Mouse (Mus musculus) lung, postnatal 14 days (tissue): Measurements from ENCODE around the gene Ets2.

ENCODE experiments used
- DNase-seq: peaks from one replicate; pipeline ENCODE4 v3.0.0; 2021

The Ets2 gene

GRCm38 (mm10) chr16:95701802-95702561 lies at the start of gene Ets2:
Gene Ets2 (plus strand): TSS chr16:95702075.
- peak; percentile 94 for DNase-seq

GRCm38 (mm10) chr16:95654204-95654611 lies 47.7 kb upstream of the Ets2 start:
- DNase-seq, result no peak

- no peak for DNase-seq
Observed at GRCm38 (mm10) chr16:95656535-95656934, 45.3 kb upstream of the Ets2 start.

GRCm38 (mm10) chr16:95657187-95657586 lies 44.7 kb upstream of the Ets2 start:
- no peak for DNase-seq

- no peak for DNase-seq
Observed at GRCm38 (mm10) chr16:95657756-95658155, 44.1 kb upstream of the Ets2 start.

GRCm38 (mm10) chr16:95658836-95659430 lies 42.9 kb upstream of the Ets2 start:
- DNase-seq, result peak; percentile 79

- DNase-seq, result peak; percentile 58
Observed at GRCm38 (mm10) chr16:95659461-95659860, 42.4 kb upstream of the Ets2 start.

- no peak for DNase-seq
Observed at GRCm38 (mm10) chr16:95660909-95661308, 41.0 kb upstream of the Ets2 start.

- DNase-seq, result no peak
Observed at GRCm38 (mm10) chr16:95665472-95666131, 36.3 kb upstream of the Ets2 start.

GRCm38 (mm10) chr16:95666288-95666687 lies 35.6 kb upstream of the Ets2 start:
- DNase-seq, result no peak

GRCm38 (mm10) chr16:95667395-95668150 lies 34.3 kb upstream of the Ets2 start:
- DNase-seq, result no peak

- DNase-seq, result no peak
Observed at GRCm38 (mm10) chr16:95668151-95668993, 33.5 kb upstream of the Ets2 start.

GRCm38 (mm10) chr16:95674452-95674921 lies 27.4 kb upstream of the Ets2 start:
- peak; percentile 18 for DNase-seq

GRCm38 (mm10) chr16:95675212-95675611 lies 26.7 kb upstream of the Ets2 start:
- no peak for DNase-seq

GRCm38 (mm10) chr16:95676668-95677067 lies 25.2 kb upstream of the Ets2 start:
- DNase-seq, result no peak

- no peak for DNase-seq
Observed at GRCm38 (mm10) chr16:95682431-95682892, 19.4 kb upstream of the Ets2 start.

- no peak for DNase-seq
Observed at GRCm38 (mm10) chr16:95685807-95686206, 16.1 kb upstream of the Ets2 start.

- DNase-seq, result no peak
Observed at GRCm38 (mm10) chr16:95686246-95686645, 15.6 kb upstream of the Ets2 start.

GRCm38 (mm10) chr16:95686901-95687300 lies 15.0 kb upstream of the Ets2 start:
- no peak for DNase-seq

- no peak for DNase-seq
Observed at GRCm38 (mm10) chr16:95688010-95688409, 13.9 kb upstream of the Ets2 start.

- DNase-seq, result no peak
Observed at GRCm38 (mm10) chr16:95696599-95696998, 5.3 kb upstream of the Ets2 start.

GRCm38 (mm10) chr16:95699721-95700120 lies 2.2 kb upstream of the Ets2 start:
- no peak for DNase-seq
